ENCODE assay signal across 21 mouse cellular contexts in genomic region chr19:57803483-57803820, GRCm38 (mm10).
A peak's percentile ranks its signal among the peaks of the same experiment; 100 is the strongest.
DNase-seq lines count a peak whose midpoint lies in the region; ATAC-seq and TF ChIP-seq lines count a peak whose summit lies in the region.
"Had no signal": no experiment of that assay in that cellular context is flagged by ENCODE, and none has a peak within 500 bp of the region (broad histone marks: within the 10 kb centered on the region; RNA-seq: fewer than 3 reads in every experiment).

No protein-coding gene starts in this region.

- H3K4me2 ChIP-seq in kidney, embryonic 14.5 days (replicated peaks; ENCODE audit: low read depth, low read length) = no peak overlapping the region
- H3K4me2 ChIP-seq in limb, embryonic 14.5 days (replicated peaks; ENCODE audit: low read depth, low read length, severe bottlenecking) = no peak overlapping the region
- no peak overlapping the region for H3K4me2 ChIP-seq in stomach, embryonic 16.5 days (ENCODE audit: low read depth, low read length)
- no peak overlapping the region for H3K4me2 ChIP-seq in stomach, postnatal 0 days (replicated peaks; ENCODE audit: low read depth)
- H3K4me2 ChIP-seq: embryonic facial prominence, embryonic 12.5 days; hindbrain, embryonic 15.5 days had no signal

- no peaks in the 10 kb centered on the region for H3K36me3 ChIP-seq in kidney, embryonic 14.5 days (ENCODE audit: control insufficient read depth, insufficient read depth, low read length)
- no peaks in the 10 kb centered on the region for H3K36me3 ChIP-seq in limb, embryonic 14.5 days (ENCODE audit: control insufficient read depth, insufficient read depth, low read length)
- H3K36me3 ChIP-seq in limb, embryonic 10.5 days = no peaks in the 10 kb centered on the region
- H3K36me3 ChIP-seq in stomach, embryonic 16.5 days (ENCODE audit: control insufficient read depth, insufficient read depth, low read length) = no peaks in the 10 kb centered on the region
- no peaks in the 10 kb centered on the region for H3K36me3 ChIP-seq in stomach, postnatal 0 days (ENCODE audit: control insufficient read depth, insufficient read depth, low read length)
- H3K36me3 ChIP-seq: embryonic facial prominence, embryonic 12.5 days; forebrain, embryonic 10.5 days; heart, embryonic 10.5 days; hindbrain, embryonic 15.5 days had no signal

- no peaks in the 10 kb centered on the region for H3K27me3 ChIP-seq in kidney, embryonic 14.5 days (ENCODE audit: control insufficient read depth, insufficient read depth, low read length)
- no peaks in the 10 kb centered on the region for H3K27me3 ChIP-seq in limb, embryonic 14.5 days (ENCODE audit: control insufficient read depth, insufficient read depth, low read length)
- no peaks in the 10 kb centered on the region for H3K27me3 ChIP-seq in limb, embryonic 10.5 days (ENCODE audit: low read depth, poor library complexity, severe bottlenecking)
- no peaks in the 10 kb centered on the region for H3K27me3 ChIP-seq in stomach, embryonic 16.5 days (ENCODE audit: control insufficient read depth, insufficient read depth, low read length)
- no peaks in the 10 kb centered on the region for H3K27me3 ChIP-seq in stomach, postnatal 0 days (ENCODE audit: control insufficient read depth, insufficient read depth, low read length)
- H3K27me3 ChIP-seq: embryonic facial prominence, embryonic 12.5 days; hindbrain, embryonic 15.5 days had no signal

- no peaks in the 10 kb centered on the region for H3K9me3 ChIP-seq in kidney, embryonic 14.5 days (ENCODE audit: control insufficient read depth, low read length)
- H3K9me3 ChIP-seq in limb, embryonic 14.5 days (ENCODE audit: control insufficient read depth, low read length) = no peaks in the 10 kb centered on the region
- H3K9me3 ChIP-seq in limb, embryonic 10.5 days (replicated peaks) = no peaks in the 10 kb centered on the region
- no peaks in the 10 kb centered on the region for H3K9me3 ChIP-seq in stomach, embryonic 16.5 days (replicated peaks; ENCODE audit: control insufficient read depth, low read length)
- H3K9me3 ChIP-seq in stomach, postnatal 0 days (ENCODE audit: control insufficient read depth, low read length) = no peaks in the 10 kb centered on the region
- H3K9me3 ChIP-seq: embryonic facial prominence, embryonic 12.5 days; forebrain, embryonic 10.5 days; heart, embryonic 10.5 days; hindbrain, embryonic 15.5 days had no signal

- TF ChIP-seq POLR2A in limb, embryonic 14.5 days (IDR thresholded peaks at IDR 0.05; ENCODE audit: borderline replicate concordance, extremely low read depth, insufficient read depth, insufficient read length) = no peak

- H3K27ac ChIP-seq in kidney, embryonic 14.5 days (ENCODE audit: low read depth, low read length) = peak overlapping the region; percentile 78; the same call in 1 of the 2 replicates
- H3K27ac ChIP-seq in limb, embryonic 14.5 days (replicated peaks; ENCODE audit: low read depth, low read length) = no peak overlapping the region
- no peak overlapping the region for H3K27ac ChIP-seq in limb, embryonic 10.5 days
- 0 out of 2 replicates have a peak overlapping the region, but pooled peaks have one; percentile 9 for H3K27ac ChIP-seq in stomach, embryonic 16.5 days (ENCODE audit: low read length)
- H3K27ac ChIP-seq in stomach, postnatal 0 days (replicated peaks) = no peak overlapping the region
- H3K27ac ChIP-seq: embryonic facial prominence, embryonic 12.5 days; forebrain, embryonic 10.5 days; heart, embryonic 10.5 days; hindbrain, embryonic 15.5 days had no signal

- no peak for DNase-seq in kidney, postnatal 25 days
- DNase-seq in limb, embryonic 14.5 days (ENCODE audit: low spot score) = peak; percentile 20
- DNase-seq in limb, embryonic 10.5 days (ENCODE audit: low spot score) = no peak
- DNase-seq in stomach, postnatal 0 days (ENCODE audit: low spot score) = no peak
- DNase-seq in layer of hippocampus, postnatal 10 days (ENCODE audit: low spot score in 2 of 2) = no peak
- DNase-seq: adrenal gland, adult 8-10 months; adrenal gland, postnatal 36 days; cerebellum, adult 2 months; cerebellum, postnatal 10 days; embryo, embryonic 11 days; gastrocnemius, postnatal 36 days; heart, adult 11 months; heart, postnatal 36 days had no signal

- H3K4me1 ChIP-seq in kidney, embryonic 14.5 days (ENCODE audit: control insufficient read depth, insufficient read depth, low read length) = no peaks in the 10 kb centered on the region
- peaks cover 7% of the 10 kb centered on the region for H3K4me1 ChIP-seq in limb, embryonic 14.5 days (ENCODE audit: control insufficient read depth, insufficient read depth, low read length)
- 0 out of 2 replicates have a peak, but pooled peaks cover 2% of the 10 kb centered on the region for H3K4me1 ChIP-seq in limb, embryonic 10.5 days
- H3K4me1 ChIP-seq in stomach, embryonic 16.5 days (ENCODE audit: control insufficient read depth, insufficient read depth, low read length) = 0 out of 2 replicates have a peak, but pooled peaks cover 3% of the 10 kb centered on the region
- H3K4me1 ChIP-seq in stomach, postnatal 0 days (replicated peaks; ENCODE audit: control insufficient read depth, insufficient read depth) = no peaks in the 10 kb centered on the region
- H3K4me1 ChIP-seq: forebrain, embryonic 10.5 days; heart, embryonic 10.5 days; hindbrain, embryonic 15.5 days had no signal

- no peak overlapping the region for H3K4me3 ChIP-seq in kidney, embryonic 14.5 days (ENCODE audit: low read length)
- no peak overlapping the region for H3K4me3 ChIP-seq in limb, embryonic 14.5 days (replicated peaks; ENCODE audit: low read length)
- H3K4me3 ChIP-seq in limb, embryonic 10.5 days = no peak overlapping the region
- H3K4me3 ChIP-seq in stomach, embryonic 16.5 days (replicated peaks; ENCODE audit: low read length) = no peak overlapping the region
- no peak overlapping the region for H3K4me3 ChIP-seq in stomach, postnatal 0 days (ENCODE audit: low read depth, low read length)
- H3K4me3 ChIP-seq: embryonic facial prominence, embryonic 12.5 days; erythroblast, embryonic 14.5 days; forebrain, embryonic 10.5 days; heart, embryonic 10.5 days; hindbrain, embryonic 15.5 days had no signal

- 39% methylated on average over 3 of the region's 3 CpGs for WGBS in kidney, embryonic 14.5 days
- WGBS in limb, embryonic 14.5 days = 56% methylated on average over 3 of the region's 3 CpGs
- WGBS in limb, embryonic 10.5 days = 83% methylated on average over 3 of the region's 3 CpGs
- WGBS in stomach, embryonic 16.5 days = 32% methylated on average over 3 of the region's 3 CpGs
- 49% methylated on average over 3 of the region's 3 CpGs for WGBS in stomach, postnatal 0 days

- no peak for TF ChIP-seq CTCF in stomach, postnatal 0 days (IDR thresholded peaks at IDR 0.05; ENCODE audit: low read depth)

- TF ChIP-seq EP300 in stomach, postnatal 0 days (optimal IDR thresholded peaks at IDR 0.05) = no peak

- 0 out of 2 replicates have a peak, but pooled peaks have one; percentile 24 for ATAC-seq in kidney, embryonic 14.5 days (ENCODE audit: low FRiP score, low TSS enrichment)
- no peak for ATAC-seq in limb, embryonic 14.5 days (ENCODE audit: low FRiP score, low read depth)
- ATAC-seq in stomach, embryonic 16.5 days (ENCODE audit: insufficient read depth, low FRiP score) = no peak
- ATAC-seq in stomach, postnatal 0 days (ENCODE audit: low FRiP score, low TSS enrichment) = no peak
- ATAC-seq: forebrain, embryonic 14.5 days had no signal

- no peak overlapping the region for H3K9ac ChIP-seq in kidney, embryonic 14.5 days (ENCODE audit: low read depth, low read length)
- H3K9ac ChIP-seq in limb, embryonic 14.5 days (ENCODE audit: low read depth, low read length, severe bottlenecking) = no peak overlapping the region
- H3K9ac ChIP-seq in stomach, embryonic 16.5 days (ENCODE audit: low read length) = no peak overlapping the region
- H3K9ac ChIP-seq in stomach, postnatal 0 days (ENCODE audit: low read length) = no peak overlapping the region
- H3K9ac ChIP-seq: embryonic facial prominence, embryonic 12.5 days; hindbrain, embryonic 15.5 days had no signal

Comparison
In these comparisons a context has a peak if more than half of its experiments do, and no peak if none do; other contexts are left out.
1. H3K27ac ChIP-seq: peak in kidney, embryonic 14.5 days (single experiment) and stomach, embryonic 16.5 days (single experiment); none in limb, embryonic 14.5 days (single experiment), limb, embryonic 10.5 days (single experiment) and stomach, postnatal 0 days (single experiment).